Mouse (Mus musculus): ENCODE results near the gene Prokr2. TPM values are rescaled to one million over a fixed set of nuclear protein-coding genes. Genes with fewer than 3 reads are reported as not detected.
"Not testable (repeated sequence)": the region's sequence is repeated elsewhere in the genome, so short reads cannot be mapped to it uniquely, and the experiment has no call there.

Gene Prokr2
- total RNA-seq, 2 experiments from 2014 or later, result not detected

DNA sequence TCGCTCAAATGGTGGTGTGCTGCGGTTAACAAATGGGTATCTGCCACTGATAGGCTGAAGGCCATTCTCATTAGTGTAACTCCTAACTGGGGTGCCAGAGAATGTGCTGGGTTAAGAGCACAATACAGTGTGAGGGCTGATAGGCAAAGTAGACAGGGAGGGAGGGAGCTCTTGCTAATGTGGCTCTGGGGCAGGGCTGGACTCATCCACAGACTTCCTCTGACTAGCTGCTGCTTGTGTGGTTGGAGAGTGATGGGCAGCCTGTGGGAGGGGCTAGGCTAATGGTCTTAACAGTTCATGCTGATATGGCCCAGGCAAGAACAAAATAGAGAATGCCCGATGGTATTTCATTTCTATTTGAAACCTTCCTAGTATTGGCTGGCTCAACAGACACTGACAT lies 44.0 kb downstream of the Prokr2 start:
- no peak for ATAC-seq (ENCODE audit: poor library complexity, severe bottlenecking)

GRCm38 (mm10) chr2:132340350-132340749 lies 44.9 kb downstream of the Prokr2 start:
- no peak for ATAC-seq (ENCODE audit: poor library complexity, severe bottlenecking)

DNA sequence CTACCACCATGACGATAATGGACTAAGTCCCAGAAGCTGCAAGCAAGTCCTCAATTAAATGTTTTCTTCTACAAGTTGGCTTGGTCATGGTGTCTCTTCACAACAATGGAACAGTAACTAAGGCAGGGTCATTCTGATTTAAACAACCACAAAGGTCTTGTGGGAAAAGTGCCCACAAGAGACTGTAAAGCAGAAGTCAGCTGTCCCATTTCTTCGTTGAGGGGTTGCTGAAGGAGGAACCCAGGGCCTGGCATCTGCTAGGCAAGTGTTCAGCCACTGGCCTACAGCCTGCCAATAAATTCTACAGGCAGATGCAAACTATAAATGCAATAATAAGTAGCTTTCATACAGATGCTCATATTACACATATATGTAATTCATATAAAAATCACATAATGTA lies 48.0 kb downstream of the Prokr2 start:
- no peak for ATAC-seq (ENCODE audit: poor library complexity, severe bottlenecking)

DNA sequence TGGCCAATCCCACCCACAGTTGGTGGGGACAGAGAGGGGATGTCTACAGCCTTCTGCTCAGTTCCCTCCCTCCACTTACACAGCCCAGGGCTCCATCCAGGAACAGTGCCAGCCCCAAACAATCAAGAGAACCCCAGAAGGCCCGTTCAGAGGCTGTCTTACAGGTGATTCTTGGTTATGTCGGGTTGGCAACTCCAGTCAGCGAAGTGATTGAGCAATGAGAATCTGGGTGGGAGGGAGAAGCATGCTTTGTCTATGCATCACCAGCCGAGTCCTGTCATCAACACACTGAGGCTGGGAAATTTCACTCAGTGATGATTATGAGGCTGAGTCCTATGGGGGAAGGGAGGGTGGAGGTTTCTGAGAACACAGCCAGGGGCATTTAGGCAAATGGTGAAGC lies 61.7 kb downstream of the Prokr2 start:
- ATAC-seq (ENCODE audit: poor library complexity, severe bottlenecking), result no peak

- no peak for ATAC-seq (ENCODE audit: poor library complexity, severe bottlenecking)
Measured at GRCm38 (mm10) chr2:132320516-132320915, 64.7 kb downstream of the Prokr2 start.

DNA sequence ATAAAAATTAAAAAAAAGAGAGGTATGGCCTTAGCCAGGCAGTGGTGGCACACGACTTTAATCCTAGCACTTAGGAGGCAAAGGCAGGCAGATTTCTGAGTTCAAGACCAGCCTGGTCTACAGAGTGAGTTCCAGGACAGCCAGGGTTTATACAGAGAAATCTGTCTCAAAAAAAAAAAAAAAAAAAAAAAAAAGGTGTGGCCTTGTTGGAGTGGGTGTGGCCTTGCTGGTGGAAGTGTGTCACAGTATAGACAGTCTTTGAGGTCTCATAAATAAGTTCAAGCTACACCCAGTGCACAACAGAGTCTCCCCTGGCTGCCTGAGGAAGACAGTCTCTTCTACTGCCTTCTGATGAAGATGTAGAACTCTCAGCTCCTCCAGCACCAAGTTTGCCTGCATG lies 68.1 kb downstream of the Prokr2 start:
- ATAC-seq (ENCODE audit: poor library complexity, severe bottlenecking), result no peak

DNA sequence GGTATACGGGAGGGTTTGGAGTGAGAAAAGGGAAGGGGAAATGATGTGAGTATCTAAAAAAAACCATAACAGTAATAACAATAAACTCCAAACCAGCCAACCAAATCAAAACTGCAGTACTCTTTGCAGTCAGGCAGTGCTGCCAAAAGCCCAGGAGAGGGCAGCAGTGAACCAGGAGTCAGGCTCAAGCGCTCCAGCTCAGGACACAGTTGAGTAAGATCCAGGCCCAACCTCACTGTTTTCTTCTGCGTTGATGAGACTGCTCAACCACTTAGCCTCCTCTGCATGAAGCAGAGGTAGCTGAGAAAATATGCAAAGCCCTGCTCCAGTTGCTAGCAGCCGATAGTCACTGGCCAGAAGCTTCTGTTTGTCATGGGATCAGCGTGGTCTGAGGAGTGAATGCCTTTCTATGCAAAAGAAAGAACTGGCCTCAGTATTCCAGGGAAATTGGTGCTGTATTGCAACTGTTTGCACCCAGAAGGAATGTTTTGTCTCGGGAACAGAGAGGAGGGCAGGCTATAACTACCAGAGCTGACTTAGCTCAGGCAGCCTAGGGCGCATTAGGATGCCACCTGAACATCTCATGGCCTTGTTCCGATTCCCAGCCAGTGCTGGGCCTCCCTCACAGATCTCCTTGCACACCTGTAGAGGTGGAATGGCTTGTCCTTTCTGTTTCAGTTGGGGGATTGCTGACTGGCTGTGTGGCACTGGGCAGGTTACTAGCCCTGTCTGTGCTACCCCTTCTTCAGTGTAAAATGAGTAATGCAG lies 69.0 kb downstream of the Prokr2 start:
- ATAC-seq (ENCODE audit: poor library complexity, severe bottlenecking), result peak; percentile 97

DNA sequence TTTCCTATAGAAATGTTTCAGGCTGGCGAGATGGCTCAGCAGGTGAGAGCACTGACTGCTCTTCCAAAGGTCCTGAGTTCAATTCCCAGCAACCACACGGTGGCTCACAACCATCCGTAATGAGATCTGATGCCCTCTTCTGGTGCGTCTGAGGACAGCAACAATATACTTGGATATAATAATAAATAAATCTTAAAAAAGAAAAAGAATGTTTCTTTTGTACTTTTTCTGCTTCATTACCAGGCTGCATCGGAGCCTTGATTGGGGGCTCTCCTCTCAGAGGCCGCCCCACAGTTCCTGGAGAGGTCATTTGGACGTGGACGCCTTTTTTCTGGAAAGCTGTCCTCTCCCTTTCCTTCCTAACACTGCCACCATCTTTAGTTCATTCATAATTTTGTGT lies 71.2 kb downstream of the Prokr2 start:
- not testable (repeated sequence) for ATAC-seq (ENCODE audit: poor library complexity, severe bottlenecking)

GRCm38 (mm10) chr2:132313568-132313967 lies 71.7 kb downstream of the Prokr2 start:
- ATAC-seq (ENCODE audit: poor library complexity, severe bottlenecking), result no peak

GRCm38 (mm10) chr2:132312616-132313015 lies 72.6 kb downstream of the Prokr2 start:
- no peak for ATAC-seq (ENCODE audit: poor library complexity, severe bottlenecking)

DNA sequence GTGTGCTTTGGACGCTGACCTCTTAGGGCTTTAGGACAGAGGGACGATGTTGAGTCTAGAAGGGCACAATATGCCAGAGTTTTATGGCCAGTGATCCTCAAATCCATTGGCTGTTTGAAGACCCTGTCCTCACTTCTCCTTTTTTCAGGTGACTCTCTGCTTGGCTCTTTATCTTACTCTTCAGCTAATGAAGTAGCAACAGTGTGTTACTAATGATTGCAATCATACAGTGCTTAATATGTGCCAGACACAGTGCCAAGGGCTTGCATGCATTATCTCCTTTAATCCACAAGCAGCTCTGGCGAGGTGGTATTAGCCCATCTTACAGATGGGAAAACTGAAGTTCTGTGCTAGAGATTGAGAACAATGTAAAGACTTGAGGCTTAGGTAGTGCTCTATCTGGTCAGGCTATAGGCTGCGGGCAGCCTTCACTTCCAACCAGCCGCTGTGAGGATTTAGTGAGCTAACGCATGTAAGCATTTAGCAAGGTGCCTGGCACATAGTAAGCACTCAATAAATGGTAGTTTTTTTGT lies 75.8 kb downstream of the Prokr2 start:
- ATAC-seq (ENCODE audit: poor library complexity, severe bottlenecking), result no peak

DNA sequence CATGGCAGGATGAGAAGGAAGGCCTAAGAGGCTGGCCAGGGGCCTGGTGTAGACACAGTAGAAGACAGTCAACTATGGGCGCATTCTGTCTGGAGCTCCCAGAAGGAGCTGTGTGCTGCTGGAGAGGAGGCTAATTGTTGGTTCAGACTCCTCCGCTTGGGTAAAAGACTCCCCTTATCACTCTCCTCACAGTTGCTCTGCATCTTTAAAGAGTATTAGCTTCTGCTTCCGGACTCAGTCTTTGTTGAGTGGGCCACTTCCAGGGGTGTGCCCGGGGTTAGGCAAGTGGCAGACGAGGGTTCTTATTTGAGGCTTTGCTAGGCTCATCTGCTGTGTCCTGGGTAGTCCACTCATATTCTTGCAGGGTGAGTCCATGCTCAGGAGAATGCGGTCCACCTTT lies 76.4 kb downstream of the Prokr2 start:
- ATAC-seq (ENCODE audit: poor library complexity, severe bottlenecking), result no peak

DNA sequence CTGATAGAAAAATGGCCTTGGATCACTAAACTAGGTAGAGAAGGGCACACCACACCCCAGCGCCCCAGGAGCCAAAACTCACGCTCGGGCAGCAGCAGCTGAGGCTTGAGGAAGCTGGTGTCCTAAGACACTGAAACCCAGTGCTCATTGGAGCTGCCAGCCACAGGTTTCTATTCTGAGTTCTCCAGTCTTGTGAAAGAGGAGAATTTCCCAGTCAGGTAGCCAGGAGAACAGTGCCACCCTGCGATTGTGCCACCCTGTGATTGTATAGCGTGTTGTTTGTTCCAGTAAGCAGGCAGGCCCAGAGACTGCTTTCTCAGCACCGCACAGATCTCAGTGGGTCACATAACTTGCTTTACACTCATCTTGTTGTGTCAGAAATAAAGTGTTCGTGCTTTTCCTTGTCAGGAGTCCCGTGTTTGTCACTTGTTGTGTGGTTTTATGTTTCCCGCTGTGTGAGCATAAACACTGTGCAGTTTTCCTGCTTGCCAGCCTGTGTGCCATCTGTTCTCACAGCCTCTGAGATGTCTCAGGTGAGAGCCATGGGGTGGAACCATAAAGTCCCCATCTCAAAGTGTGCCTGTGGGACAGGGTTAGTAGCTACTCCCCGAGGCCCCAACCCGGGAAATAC lies 77.9 kb downstream of the Prokr2 start:
- no peak for ATAC-seq (ENCODE audit: poor library complexity, severe bottlenecking)

DNA sequence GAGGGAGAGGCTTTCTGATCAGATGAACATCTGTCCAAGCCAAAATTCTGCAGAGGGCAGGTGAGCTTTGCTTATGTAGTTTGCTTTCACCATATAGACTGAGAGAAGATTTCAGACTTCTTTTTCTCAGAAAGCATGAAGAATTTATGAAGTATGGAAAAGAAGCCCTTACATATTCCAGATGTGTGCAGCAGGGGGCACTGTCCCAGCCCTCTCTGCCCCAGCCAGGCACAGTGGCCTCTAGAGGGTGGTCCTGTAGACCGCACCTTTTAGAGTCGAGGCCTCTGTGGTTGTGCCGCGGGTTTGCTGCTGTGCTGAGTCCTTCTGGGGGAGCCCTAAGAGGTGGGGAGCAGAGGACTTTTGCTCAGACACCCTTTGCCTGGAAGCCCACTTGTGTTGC lies 79.3 kb downstream of the Prokr2 start:
- ATAC-seq (ENCODE audit: poor library complexity, severe bottlenecking), result peak; percentile 47; the same call in 1 of the 2 replicates

- ATAC-seq (ENCODE audit: poor library complexity, severe bottlenecking), result no peak
Measured at GRCm38 (mm10) chr2:132305165-132305564, 80.1 kb downstream of the Prokr2 start.

DNA sequence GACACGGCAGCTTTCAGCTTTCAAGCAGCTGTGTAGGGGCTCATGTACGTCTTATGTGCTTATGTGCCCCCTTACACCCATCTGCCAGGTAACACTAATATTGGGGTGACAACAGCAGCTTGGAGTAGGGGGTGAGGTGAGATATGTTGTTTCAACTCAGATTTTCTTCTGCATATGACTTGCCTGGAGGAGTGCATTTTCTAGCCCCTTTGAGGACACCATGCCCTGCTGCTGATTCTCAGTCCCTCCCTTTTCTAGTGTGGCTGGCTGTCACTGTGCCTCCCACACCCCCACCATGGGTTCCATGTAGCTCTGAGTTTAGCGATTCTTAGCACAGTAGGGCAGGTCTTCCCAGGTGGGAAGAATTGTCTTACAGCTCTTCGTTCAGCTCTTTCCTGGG lies 83.8 kb downstream of the Prokr2 start:
- ATAC-seq (ENCODE audit: poor library complexity, severe bottlenecking), result no peak

- no peak for ATAC-seq (ENCODE audit: poor library complexity, severe bottlenecking)
Measured at GRCm38 (mm10) chr2:132298250-132298649, 87.0 kb downstream of the Prokr2 start.

GRCm38 (mm10) chr2:132293694-132294450 lies 91.4 kb downstream of the Prokr2 start:
- peak; percentile 59 for ATAC-seq (ENCODE audit: poor library complexity, severe bottlenecking)

DNA sequence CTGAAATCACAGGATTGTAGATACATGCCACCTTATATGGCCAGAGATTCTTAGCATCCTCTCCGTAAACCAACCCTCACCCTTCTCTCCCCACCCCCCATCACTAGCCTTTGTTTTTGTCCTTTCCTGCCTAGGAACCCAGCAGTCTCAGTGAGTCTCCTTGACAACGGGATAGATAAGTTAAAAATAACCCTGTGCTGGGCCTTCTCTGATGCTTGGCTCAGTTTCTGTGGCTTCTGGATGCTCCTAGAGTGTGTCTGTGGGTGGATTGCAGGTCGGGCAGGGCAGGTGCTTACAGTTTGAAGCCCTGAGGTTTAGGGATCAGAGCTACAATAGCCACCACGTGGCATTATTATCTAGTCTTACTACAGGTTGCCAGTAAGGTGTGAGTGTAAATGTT lies 93.2 kb downstream of the Prokr2 start:
- no peak for ATAC-seq (ENCODE audit: poor library complexity, severe bottlenecking)

DNA sequence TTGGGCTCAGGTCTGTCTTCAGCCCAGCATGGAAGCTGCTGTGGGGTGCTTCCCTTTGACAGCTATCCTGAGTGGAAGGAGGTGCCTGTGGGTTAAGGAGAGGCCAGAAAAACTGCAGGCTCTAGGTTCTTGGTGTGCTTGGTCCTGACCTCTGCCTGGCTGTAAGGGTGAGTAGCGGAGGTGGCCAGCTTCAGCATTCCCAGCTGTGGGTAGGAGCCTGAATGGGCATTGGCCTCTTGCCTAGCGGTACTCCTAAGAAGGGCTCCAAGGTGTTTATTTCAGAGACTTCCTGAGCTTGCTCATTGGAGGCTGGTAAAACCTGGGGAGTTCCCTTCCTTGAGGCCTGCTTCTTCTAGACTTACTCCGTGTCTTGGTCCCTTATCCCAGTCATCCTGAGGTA lies 94.0 kb downstream of the Prokr2 start:
- ATAC-seq (ENCODE audit: poor library complexity, severe bottlenecking), result no peak

DNA sequence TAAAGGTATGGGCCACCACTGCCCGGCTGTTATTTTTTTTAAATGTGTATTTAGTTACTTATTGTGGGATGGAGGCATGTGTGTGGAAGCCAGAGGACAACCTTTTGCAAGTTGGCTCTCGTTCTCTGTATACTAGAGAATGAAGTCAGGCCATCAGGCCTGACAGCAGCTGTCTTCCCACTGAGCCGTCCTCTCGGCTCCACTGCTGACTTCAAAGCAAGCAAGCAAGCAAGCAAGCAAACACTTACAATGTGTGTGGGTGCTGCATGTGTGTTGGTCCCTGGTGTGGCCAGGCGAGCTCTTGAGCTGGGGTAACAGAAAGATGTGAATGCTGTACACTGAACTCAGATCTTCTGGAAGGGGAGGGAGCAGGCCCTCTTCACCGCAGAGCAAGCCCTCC lies 94.4 kb downstream of the Prokr2 start:
- no peak for ATAC-seq (ENCODE audit: poor library complexity, severe bottlenecking)

GRCm38 (mm10) chr2:132289213-132289612 lies 96.0 kb downstream of the Prokr2 start:
- ATAC-seq (ENCODE audit: poor library complexity, severe bottlenecking), result peak; percentile 63; the same call in 1 of the 2 replicates
